Mouse (Mus musculus): Measurements from ENCODE around the gene Atp4a.

Atp4a gene

DNA sequence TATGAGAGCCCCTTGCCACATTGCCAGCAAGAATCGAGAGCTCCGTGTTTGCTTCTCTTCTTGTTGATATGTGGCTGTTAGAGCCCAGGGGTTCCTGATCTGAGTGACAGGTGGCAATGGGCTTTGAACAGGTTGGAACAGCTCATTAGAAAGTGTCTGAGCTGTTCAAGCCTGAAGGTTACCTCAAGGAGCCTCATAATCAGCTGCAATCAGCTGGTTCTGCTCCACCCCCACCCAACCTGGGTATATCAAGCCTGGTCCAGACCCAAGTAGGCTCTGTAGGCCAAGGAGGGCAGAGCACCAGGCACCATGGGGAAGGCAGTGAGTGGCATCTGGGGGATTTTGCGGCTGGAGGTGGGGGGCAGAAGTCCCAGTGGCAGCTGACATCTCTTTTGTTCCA is at the start of gene Atp4a:
Gene Atp4a (plus strand): TSS at position 268 of the 400 bp plus-strand sequence.
- DNase-seq, result peak; percentile 31 to 38

GRCm38 (mm10) chr7:30664529-30665200 is 47.3 kb upstream of the Atp4a start, which contains the start of gene Haus5:
Gene Haus5, minus strand, starts transcription at chr7:30664994.
- peak; percentile 93 to 94 for DNase-seq

GRCm38 (mm10) chr7:30665321-30665720 is 46.7 kb upstream of the Atp4a start:
- no peak for DNase-seq

GRCm38 (mm10) chr7:30669229-30669628 is 42.8 kb upstream of the Atp4a start:
- peak; percentile 20 to 21 for DNase-seq

DNA sequence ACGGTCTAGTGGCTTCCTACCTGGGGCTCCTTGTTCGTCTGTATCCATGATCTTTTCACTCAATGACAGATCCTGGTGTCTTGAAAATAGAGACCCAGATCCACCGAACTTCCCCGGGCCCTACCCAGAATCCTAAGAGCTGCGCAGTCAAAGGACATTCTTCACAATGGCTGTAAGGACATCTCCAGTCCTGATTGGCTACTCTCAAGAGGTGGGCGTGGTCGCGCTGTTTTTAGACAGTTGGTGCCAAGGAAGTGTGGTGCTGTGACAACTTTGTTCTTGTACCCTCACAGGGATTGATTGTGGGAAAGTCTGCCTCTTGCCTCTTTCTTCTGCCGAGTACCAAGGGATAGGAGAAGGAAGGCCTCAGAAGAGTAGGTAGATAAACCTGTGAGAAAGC is 40.5 kb upstream of the Atp4a start, which contains the start of gene Pmis2:
Gene Pmis2 (minus strand): TSS at position 126 of the 400 bp plus-strand sequence.
- no peak for DNase-seq

DNA sequence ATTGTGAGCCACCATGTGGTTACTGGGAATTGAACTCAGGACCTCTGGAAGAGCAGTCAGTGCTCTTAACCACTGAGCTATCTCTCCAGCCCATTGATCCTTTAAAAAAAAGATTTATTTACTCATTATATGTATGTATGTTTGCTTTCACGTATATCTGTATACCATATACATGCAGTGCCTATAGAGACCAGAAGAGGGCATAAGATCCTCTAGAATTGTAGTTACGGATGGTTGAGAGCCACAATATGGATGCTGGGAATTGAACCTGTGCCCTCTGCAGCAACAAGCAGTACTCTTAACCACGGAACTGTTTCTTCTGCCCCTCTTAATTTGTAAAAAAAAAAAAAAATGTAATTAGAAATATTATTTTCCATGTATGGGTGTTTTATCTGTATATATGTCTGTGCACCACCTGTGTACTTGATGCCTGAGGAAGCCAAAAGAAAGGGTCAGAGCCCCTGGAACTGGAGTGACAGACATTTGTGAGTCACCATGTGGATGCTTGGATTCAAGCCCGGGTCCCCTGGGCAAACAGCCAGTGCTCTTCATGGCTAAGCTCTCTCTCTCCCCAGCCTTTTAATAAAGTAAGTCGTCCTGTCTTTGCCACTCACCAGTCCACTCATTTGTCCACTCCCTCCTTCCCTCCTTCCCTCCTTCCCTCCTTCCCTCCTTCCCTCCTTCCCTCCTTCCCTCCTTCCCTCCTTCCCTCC is 33.6 kb upstream of the Atp4a start:
- DNase-seq, result peak in 1 of 2 experiments; percentile 13

DNA sequence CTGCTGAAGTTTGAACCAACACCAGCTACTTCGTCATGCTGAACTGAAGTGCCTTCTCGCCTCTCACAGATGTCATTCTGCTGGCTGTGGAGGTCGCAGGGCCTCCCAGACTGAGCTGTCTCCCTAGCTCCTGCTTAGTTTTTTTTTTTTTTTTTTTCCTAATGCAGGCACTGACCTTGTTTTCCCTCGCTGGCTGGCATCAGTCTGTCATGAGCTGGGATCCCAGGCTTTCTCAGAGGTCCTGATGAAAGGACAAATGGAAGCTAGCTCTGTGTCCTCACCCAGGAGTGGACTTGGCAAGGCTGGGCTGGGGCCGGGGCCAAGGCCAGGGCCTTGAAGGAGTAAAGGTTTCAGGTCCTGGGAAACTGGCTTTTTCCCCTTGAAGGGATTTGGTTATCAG is 30.1 kb upstream of the Atp4a start:
- DNase-seq, result no peak

GRCm38 (mm10) chr7:30683425-30683824 is 28.6 kb upstream of the Atp4a start:
- no peak for DNase-seq

- DNase-seq, result no peak
Measured at GRCm38 (mm10) chr7:30688325-30688724, 23.7 kb upstream of the Atp4a start.

GRCm38 (mm10) chr7:30698101-30698500 is 13.9 kb upstream of the Atp4a start:
- DNase-seq, result no peak

GRCm38 (mm10) chr7:30698589-30698988 is 13.4 kb upstream of the Atp4a start, which contains the start of gene 2200002J24Rik:
Gene 2200002J24Rik, plus strand, starts transcription at chr7:30698926.
- DNase-seq, result no peak

GRCm38 (mm10) chr7:30706214-30706882 is 5.7 kb upstream of the Atp4a start:
- no peak for DNase-seq

GRCm38 (mm10) chr7:30707441-30707840 is 4.6 kb upstream of the Atp4a start:
- no peak for DNase-seq

DNA sequence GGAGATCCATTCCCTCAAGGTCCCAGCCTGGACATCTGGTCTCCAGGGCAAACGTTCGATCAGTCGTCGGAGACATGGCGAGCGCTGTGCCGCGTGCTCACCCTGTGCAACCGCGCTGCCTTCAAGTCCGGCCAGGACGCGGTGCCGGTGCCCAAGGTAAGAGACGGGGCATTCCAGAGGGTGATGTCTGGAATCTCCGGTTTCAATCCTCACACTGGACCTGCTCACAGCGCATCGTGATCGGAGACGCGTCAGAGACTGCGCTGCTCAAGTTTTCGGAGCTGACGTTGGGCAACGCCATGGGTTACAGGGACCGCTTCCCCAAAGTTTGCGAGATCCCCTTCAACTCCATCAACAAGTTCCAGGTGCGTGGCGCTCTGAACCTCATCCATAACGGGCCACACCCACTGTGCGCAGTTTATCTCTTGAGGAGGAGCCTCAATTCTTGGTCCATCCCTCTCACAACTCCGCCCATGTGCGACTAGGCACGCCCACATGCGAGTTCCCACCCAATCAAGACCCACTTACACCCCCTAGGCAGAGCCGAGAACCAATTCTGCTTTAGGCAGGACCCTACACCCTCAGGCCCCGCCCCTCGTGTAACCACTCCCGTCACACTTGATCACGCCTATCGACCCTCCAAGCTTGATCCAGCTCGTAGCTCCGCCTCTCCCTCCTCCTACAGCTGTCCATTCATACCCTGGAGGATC is 5.2 kb downstream of the Atp4a start:
- DNase-seq, result peak; percentile 34 to 47

DNA sequence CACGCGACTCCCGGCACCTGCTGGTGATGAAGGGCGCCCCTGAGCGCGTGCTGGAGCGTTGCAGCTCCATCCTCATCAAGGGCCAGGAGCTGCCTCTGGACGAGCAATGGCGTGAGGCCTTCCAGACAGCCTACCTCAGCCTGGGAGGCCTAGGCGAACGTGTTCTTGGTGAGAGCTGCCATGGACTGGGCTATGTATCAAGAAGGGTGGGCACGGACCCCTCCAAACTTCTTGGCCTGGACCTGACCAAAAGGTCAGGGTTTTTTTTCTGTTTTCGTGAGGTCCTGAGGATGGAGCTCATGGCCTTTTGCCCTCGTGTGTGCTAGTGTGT is 5.7 kb downstream of the Atp4a start:
- DNase-seq, result no peak

- no peak for DNase-seq
Measured at GRCm38 (mm10) chr7:30719669-30720068, 7.7 kb downstream of the Atp4a start.

- DNase-seq, result no peak
Measured at GRCm38 (mm10) chr7:30721286-30721685, 9.3 kb downstream of the Atp4a start.

DNA sequence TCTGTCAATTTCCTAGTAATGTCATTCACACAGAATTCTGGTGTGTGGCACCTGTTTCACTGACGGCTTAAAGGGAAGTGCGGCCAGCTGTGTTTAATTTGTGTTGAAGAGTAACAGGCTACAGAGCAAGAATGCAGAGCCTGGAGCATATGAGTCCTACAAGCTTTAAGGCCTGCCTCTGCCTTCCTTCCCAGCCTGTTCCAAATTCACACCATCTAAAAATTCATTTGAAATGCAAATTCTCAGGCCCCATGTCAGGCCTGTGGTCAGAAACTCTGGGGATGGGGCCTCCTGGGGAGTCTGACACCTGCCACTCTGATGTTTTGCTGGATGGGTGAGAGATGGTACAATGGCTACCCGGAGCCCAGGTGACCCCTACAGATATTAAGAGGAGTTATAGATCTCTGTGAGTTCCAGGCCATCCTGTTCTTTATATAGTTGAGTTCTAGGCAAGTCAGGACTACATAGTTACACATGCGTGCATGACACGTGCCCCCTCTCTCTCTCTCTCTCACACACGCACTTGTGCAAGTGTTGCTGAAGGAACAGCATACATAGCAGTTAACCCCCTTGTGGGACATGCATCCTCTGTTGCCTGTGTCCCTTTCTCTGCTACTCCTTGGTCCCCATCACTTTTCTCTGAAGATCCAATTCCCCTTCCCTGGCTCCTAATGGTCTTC is 11.4 kb downstream of the Atp4a start:
- DNase-seq, result no peak

DNA sequence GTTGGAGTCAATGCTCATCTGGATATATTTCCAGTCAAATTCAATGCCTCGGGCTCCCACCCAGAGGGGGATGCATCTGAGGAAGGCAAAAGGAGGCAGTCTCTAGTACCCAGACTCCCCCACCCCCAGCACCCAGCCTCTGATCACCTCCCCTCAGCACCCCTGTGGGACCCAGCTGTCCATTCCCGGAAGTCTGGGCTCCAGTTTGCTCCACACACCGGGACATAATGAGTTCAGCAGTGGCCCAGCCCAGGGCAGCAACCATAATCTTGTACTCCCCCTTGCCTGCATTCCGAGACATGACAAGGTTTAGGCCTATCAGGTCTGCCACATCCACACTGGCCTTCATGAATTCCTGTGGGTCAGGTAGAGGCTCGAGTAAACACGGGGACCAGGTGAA is 16.2 kb downstream of the Atp4a start:
- DNase-seq, result no peak

GRCm38 (mm10) chr7:30728739-30729395 is 16.9 kb downstream of the Atp4a start:
- DNase-seq, result peak in 1 of 2 experiments; percentile 17

- DNase-seq, result peak; percentile 98 to 99
Measured at GRCm38 (mm10) chr7:30729396-30730063, 17.5 kb downstream of the Atp4a start, which contains the start of gene Tmem147. Gene Tmem147, minus strand, starts transcription at chr7:30729540.

All from kidney, postnatal 36 days (tissue).